Mouse (Mus musculus): ENCODE data around the gene Htr2b. TPM values are rescaled to one million over a fixed set of nuclear protein-coding genes. Genes with fewer than 3 reads are reported as not detected.

The Htr2b gene
- total and polyA plus RNA-seq, 3 experiments, result 0.14 to 0.25 (median 0.14) TPM

- peak; percentile 40 for DNase-seq
These were observed 17.4 kb downstream of the Htr2b start for GRCm38 (mm10) chr1:86094413-86094812.

- no peak for DNase-seq
These were observed 35.2 kb downstream of the Htr2b start for GRCm38 (mm10) chr1:86076565-86076964.

- peak; percentile 91 for DNase-seq
These were observed 47.3 kb downstream of the Htr2b start, which contains the start of gene Psmd1 for GRCm38 (mm10) chr1:86064271-86064991. TSS of gene Psmd1 (plus strand) at chr1:86064387.

GRCm38 (mm10) chr1:86062523-86062922, 49.2 kb downstream of the Htr2b start:
- DNase-seq, result no peak

GRCm38 (mm10) chr1:86058856-86059769, 52.7 kb downstream of the Htr2b start:
- DNase-seq, result peak; percentile 93

- DNase-seq, result no peak
These were observed 55.5 kb downstream of the Htr2b start for GRCm38 (mm10) chr1:86056284-86056683.

GRCm38 (mm10) chr1:86054943-86055342, 56.8 kb downstream of the Htr2b start:
- DNase-seq, result no peak

- DNase-seq, result peak; percentile 80
These were observed 58.4 kb downstream of the Htr2b start for GRCm38 (mm10) chr1:86053198-86053921.

Other genes starting within 250 kb of the Htr2b start
- 100 to 1,000 TPM; 549 to 588 TPM for gene Itm2c, start 217.7 kb downstream of the Htr2b start, total RNA-seq (2021)
- gene Itm2c, start 217.7 kb downstream of the Htr2b start, polyA plus RNA-seq (2012; rRNA removed), result 777 and 999 TPM in 2 replicates
- under 1 TPM in 1 of 2 experiments, not detected in 1; 0.24 TPM for gene 4933407L21Rik, start 183.5 kb downstream of the Htr2b start, total RNA-seq (2021)
- 0.10 TPM in 1 of 2 replicates, not detected in the other for gene 4933407L21Rik, start 183.5 kb downstream of the Htr2b start, polyA plus RNA-seq (2012; rRNA removed)
- 1 to 10 TPM; 4.3 to 4.4 TPM for gene Gpr55, start 151.0 kb downstream of the Htr2b start, total RNA-seq (2021)
- gene Gpr55, start 151.0 kb downstream of the Htr2b start, polyA plus RNA-seq (2012; rRNA removed), result 0.98 and 1.2 TPM in 2 replicates
- gene Spata3, start 95.2 kb downstream of the Htr2b start, total RNA-seq (2021), result not detected
- gene Spata3, start 95.2 kb downstream of the Htr2b start, polyA plus RNA-seq (2012; rRNA removed), result not detected in 2 replicates
- under 1 TPM; 0.12 to 0.21 TPM for gene 2810459M11Rik, start 66.1 kb downstream of the Htr2b start, total RNA-seq (2021)
- gene 2810459M11Rik, start 66.1 kb downstream of the Htr2b start, polyA plus RNA-seq (2012; rRNA removed), result 0.07 and 0.25 TPM in 2 replicates
- gene Psmd1, start 47.6 kb downstream of the Htr2b start, total RNA-seq (2021), result 100 to 1,000 TPM; 123 to 128 TPM
- 19.9 and 27.6 TPM in 2 replicates for gene Psmd1, start 47.6 kb downstream of the Htr2b start, polyA plus RNA-seq (2012; rRNA removed)
- gene Gm21972, start 21.7 kb upstream of the Htr2b start, total RNA-seq (2021), result 1 to 10 TPM; 6.9 to 9.4 TPM
- gene Gm21972, start 21.7 kb upstream of the Htr2b start, polyA plus RNA-seq (2012; rRNA removed), result 0.30 TPM in 1 of 2 replicates, not detected in the other
- gene Armc9, start 42.8 kb upstream of the Htr2b start, total RNA-seq (2021), result 10 to 100 TPM in 1 of 2 experiments, 1 to 10 TPM in 1; 8.1 to 10.9 TPM
- 2.8 and 3.6 TPM in 2 replicates for gene Armc9, start 42.8 kb upstream of the Htr2b start, polyA plus RNA-seq (2012; rRNA removed)
- under 1 TPM; 0.21 to 0.26 TPM for gene B3gnt7, start 190.9 kb upstream of the Htr2b start, total RNA-seq (2021)
- 0.36 and 0.40 TPM in 2 replicates for gene B3gnt7, start 190.9 kb upstream of the Htr2b start, polyA plus RNA-seq (2012; rRNA removed)
- gene Ncl, start 247.4 kb upstream of the Htr2b start, total RNA-seq (2021), result 100 to 1,000 TPM; 183 to 192 TPM
- gene Ncl, start 247.4 kb upstream of the Htr2b start, polyA plus RNA-seq (2012; rRNA removed), result 4.8 and 8.9 TPM in 2 replicates